Mouse (Mus musculus) liver, adult 2 months (tissue): Measurements from ENCODE around the gene Vamp4. TPM values are rescaled to one million over a fixed set of nuclear protein-coding genes. Genes with fewer than 3 reads are reported as not detected.

Source experiments
- DNase-seq: peaks from one replicate; pipeline ENCODE4 v3.0.0-alpha.2; 2011; ENCODE audit warnings: low read depth, low spot score; ENCODE audit errors: extremely low read depth
- H3K27ac ChIP-seq: fragments of 200-500 bp; replicated peaks from 2 replicates; pipeline ENCODE4 v1.5.1; 2012; ENCODE audit warnings: low read depth, mild to moderate bottlenecking, control low read depth, inconsistent platforms, low read length; ENCODE audit not compliant: insufficient read depth
- H3K27me3 ChIP-seq: fragments of 200-500 bp; 2 replicates; pipeline ENCODE4 v1.6.1; 2012; ENCODE audit warnings: mild to moderate bottlenecking, moderate library complexity, low read length, inconsistent platforms; ENCODE audit not compliant: control insufficient read depth, insufficient read depth
- H3K36me3 ChIP-seq: fragments of 200-500 bp; 2 replicates; pipeline ENCODE4 v1.6.1; 2012; ENCODE audit warnings: low read length, inconsistent platforms; ENCODE audit not compliant: control insufficient read depth, insufficient read depth
- H3K4me1 ChIP-seq: fragments of 200-500 bp; 2 replicates; pipeline ENCODE4 v1.6.1; 2011; ENCODE audit warnings: low read length; ENCODE audit not compliant: control insufficient read depth, insufficient read depth
- H3K4me3 ChIP-seq: fragments of 200-500 bp; 2 replicates; pipeline ENCODE4 v1.5.1; 2011; ENCODE audit warnings: low read depth, mild to moderate bottlenecking, control low read depth, low read length, moderate library complexity; ENCODE audit not compliant: insufficient read depth
- H3K79me2 ChIP-seq: fragments of 200-500 bp; 2 replicates; pipeline ENCODE4 v1.6.1; 2012; ENCODE audit warnings: inconsistent platforms, mild to moderate bottlenecking, low read length, moderate library complexity; ENCODE audit not compliant: control insufficient read depth, insufficient read depth
- H3K9ac ChIP-seq: fragments of 200-500 bp; 2 replicates; pipeline ENCODE4 v1.6.1; 2012; ENCODE audit warnings: low read depth, mild to moderate bottlenecking, control low read depth, inconsistent platforms, low read length
- CTCF ChIP-seq: fragments of 200-500 bp; IDR thresholded peaks from 2 replicates; pipeline ENCODE4 v1.5.1; 2011; ENCODE audit warnings: low read depth, low read length, control low read depth
- POLR2A ChIP-seq: fragments of 200-500 bp; IDR thresholded peaks from 2 replicates; pipeline ENCODE4 v1.6.1; 2011; ENCODE audit warnings: low read length, control low read depth; ENCODE audit not compliant: insufficient read depth; ENCODE audit errors: extremely low read depth
- WGBS: fragments of 180-500 bp; shearing (Covaris S2); methylation state at CpG from one replicate; pipeline ENCODE4 v1.1.7; 2018; 5-methylcytosine and 5-hydroxymethylcytosine counted together
- polyA plus RNA-seq: library from polyadenylated mRNA; depleted of rRNA; stranded (reverse); fragments of >200 nt; gene quantifications from 2 replicates; pipeline ENCODE4 v1.2.3, GENCODE M21; 2012
- total RNA-seq: library from RNA; depleted of rRNA; stranded (reverse); fragments of >200 nt; gene quantifications from 2 replicates; pipeline ENCODE4 v1.2.3, GENCODE M21; 2014

The Vamp4 gene
- total and polyA plus RNA-seq, 2 experiments = 4.5 to 14.6 TPM

DNA sequence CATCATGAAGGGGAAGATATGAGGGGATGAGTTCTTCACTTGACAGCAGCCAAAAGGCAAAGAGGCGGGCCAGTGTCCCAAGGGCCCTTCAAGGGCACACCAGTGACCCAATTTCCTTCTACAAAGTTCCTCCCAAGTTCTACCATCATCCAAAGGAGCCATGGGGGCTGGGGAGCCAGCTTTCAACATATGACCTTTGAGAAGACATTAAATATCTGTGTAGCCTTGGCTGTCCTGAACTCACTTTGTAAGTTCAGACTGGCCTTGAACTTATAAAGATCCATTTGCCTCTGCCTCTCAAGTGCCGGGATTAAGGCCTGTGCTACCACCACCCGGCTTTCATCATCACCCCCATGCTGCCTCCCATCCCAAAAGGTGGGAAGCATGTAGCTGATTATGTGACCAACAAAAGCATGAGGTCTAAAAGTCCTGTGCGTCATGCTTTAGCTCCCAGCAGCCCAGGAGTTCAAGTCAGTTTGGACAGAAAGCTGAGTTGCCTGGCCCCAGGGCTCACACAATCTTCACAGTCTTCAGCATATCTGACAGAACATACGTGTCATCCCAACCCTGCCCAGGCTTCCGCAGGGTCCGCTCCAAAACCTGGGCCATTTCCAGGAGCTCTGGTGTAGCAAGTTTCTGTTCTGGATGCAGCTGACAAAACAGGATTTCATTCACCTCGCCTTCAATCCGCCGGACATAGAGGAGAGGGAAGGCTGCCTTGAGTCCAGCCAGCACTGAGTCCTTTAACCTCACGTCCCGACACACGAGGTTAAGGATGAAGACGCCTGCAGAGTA lies 36.4 kb upstream of the Vamp4 start:
- Histone ChIP-seq H3K36me3 (peaks cover 36% of the 10 kb centered on the region), H3K27ac (no peak overlapping the region), H3K4me3 (no peak overlapping the region), H3K4me1 (no peaks in the 10 kb centered on the region), H3K79me2 (no peaks in the 10 kb centered on the region), H3K27me3 (no peaks in the 10 kb centered on the region), H3K9ac (no peak overlapping the region)
- DNase-seq = no peak
- TF ChIP-seq POLR2A = no peak
- TF ChIP-seq CTCF = no peak
- WGBS = 92% methylated on average over 14 of the region's 14 CpGs

DNA sequence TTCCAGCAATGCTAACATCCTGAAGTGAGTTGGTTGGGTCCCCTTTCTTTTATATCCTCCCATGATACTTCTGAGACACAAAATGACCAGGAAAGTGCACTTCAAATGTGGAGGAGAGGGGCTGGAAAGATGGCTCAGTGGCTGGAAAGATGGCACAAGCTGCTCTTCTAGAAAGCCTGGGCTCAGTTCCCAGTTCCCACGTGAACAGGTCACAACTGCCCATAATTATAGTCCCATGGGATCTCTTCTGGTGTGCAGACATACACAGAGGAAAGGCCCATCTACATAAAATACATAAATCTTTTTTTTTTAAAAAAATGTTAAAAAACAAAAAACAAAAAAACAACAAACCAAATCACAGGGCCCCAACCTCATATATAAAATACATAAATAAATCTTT lies 27.1 kb upstream of the Vamp4 start:
- no peak for DNase-seq
- 71% methylated on average over 1 of the region's 1 CpGs for WGBS
- Histone ChIP-seq H3K27ac (no peak overlapping the region), H3K27me3 (no peaks in the 10 kb centered on the region), H3K36me3 (peaks cover 25% of the 10 kb centered on the region), H3K79me2 (no peaks in the 10 kb centered on the region), H3K9ac (no peak overlapping the region), H3K4me3 (no peak overlapping the region), H3K4me1 (peaks cover 6% of the 10 kb centered on the region)
- TF ChIP-seq CTCF (no peak), POLR2A (no peak)

DNA sequence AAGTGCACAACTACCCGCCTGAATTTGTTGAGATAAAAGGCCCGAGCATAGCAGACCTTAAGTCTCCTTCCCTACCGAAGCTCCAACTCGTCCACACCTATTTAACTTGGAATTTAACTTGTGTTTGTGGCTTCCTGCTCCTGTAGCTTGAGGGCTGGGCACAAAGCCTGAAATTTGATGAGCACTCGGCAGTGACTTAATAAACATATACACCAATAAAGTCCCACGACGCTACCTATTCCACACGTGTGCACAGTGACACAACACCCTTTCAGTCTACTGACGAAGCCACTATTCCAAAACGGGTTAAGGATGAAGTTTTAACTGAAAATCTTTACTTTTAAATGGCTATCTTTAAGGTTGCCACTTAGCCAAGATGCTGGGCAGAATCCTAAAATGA lies 22.7 kb upstream of the Vamp4 start:
- Histone ChIP-seq H3K4me1 (peaks cover 6% of the 10 kb centered on the region), H3K4me3 (peak overlapping the region; percentile 26), H3K36me3 (no peaks in the 10 kb centered on the region; the same call in 1 of the 2 replicates), H3K9ac (peak overlapping the region; percentile 64), H3K79me2 (no peaks in the 10 kb centered on the region), H3K27me3 (no peaks in the 10 kb centered on the region), H3K27ac (no peak overlapping the region)
- TF ChIP-seq CTCF (no peak), POLR2A (no peak)
- no peak for DNase-seq
- WGBS = 3% methylated on average over 10 of the region's 10 CpGs

DNA sequence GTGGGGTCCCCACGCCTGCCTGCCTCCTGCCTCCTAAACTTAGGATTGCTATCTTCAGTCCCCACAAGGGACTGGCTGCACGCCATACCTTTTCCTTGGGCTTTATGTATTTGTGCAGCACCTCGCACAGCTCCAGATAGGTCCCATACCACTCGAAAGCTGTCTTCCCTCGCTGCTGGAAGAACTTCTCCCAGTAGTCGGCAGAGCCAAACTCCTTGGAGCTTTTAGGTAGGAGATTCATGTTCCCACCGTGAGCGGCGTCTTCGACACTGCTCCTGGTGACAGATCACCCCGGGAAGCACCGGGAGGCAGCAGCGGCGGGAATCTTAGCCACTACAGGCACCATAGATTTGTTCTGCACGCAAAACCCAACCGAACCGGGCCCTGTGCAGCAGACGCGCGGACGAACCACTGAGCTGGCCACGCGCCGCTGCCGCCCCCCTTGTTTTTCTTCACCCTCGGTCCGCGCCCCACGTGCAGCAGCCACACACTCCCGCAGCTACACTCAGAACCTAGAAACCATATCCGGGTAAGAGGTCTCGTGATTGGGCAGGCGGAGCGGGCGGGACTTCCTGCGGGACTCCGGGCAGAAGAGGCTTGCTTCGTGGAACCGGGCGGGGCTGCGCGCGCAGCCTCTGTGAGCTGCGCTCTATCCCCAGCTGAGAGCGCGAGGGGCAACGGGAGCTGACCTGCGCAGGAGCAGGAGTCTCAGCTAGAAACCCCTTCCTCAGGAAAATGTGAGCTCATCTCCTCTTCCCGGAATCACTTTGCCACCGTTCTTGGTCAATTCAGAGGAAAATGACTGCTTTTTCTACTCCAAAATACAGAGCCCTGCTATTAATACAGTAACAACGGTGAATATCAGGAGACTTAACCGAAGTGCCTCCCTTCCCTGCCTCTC lies 22.0 kb upstream of the Vamp4 start, which contains the start of gene Mettl13:
Gene Mettl13, minus strand, starts transcription at position 536 of the 901 bp plus-strand sequence.
- Histone ChIP-seq H3K79me2 (no peaks in the 10 kb centered on the region), H3K9ac (peak within 1 kb of the TSS; percentile 77), H3K27me3 (no peaks in the 10 kb centered on the region), H3K4me3 (peak within 1 kb of the TSS; percentile 66), H3K27ac (peak within 1 kb of the TSS; percentile 43), H3K4me1 (peaks cover 6% of the 10 kb centered on the region), H3K36me3 (no peaks in the 10 kb centered on the region; the same call in 1 of the 2 replicates)
- peak; percentile 88 for DNase-seq
- TF ChIP-seq CTCF (no peak), POLR2A (peak; percentile 79)
- under 1% methylated on average over 52 of the region's 52 CpGs for WGBS

DNA sequence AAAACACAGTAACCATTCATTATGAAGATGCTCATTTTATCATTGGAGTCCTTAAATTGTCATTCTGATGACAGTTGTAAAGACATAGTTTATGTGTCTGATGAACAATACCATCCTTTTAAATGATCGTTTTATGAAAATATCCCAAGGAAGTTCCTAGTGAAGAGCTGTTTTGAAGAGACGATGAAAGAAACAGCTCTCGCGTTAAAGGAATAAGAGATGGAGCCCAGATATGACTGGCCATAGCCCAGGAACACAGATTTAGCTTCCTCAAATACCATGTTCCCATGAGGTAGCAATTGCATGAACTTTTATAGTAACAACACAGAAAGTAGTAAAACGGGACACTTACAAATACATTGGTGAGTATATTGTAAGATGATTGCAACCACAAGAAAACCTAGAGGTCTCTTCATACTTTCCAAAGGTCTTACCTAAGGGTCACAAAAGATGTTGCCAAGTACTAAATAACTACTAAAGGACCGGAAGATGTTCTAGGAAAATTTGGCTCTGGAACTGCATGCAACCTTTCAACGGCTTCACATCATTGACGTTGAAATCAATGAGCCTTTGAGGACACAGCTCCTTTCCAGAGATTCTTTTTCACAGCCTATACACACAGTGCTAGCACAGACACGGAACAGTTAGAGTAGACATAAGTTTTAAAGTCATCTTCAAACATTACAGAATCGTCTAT lies 21.2 kb upstream of the Vamp4 start:
- Histone ChIP-seq H3K4me1 (peaks cover 6% of the 10 kb centered on the region), H3K27ac (no peak overlapping the region), H3K4me3 (peak overlapping the region; percentile 66; the same call in 1 of the 2 replicates), H3K36me3 (no peaks in the 10 kb centered on the region), H3K9ac (no peak overlapping the region), H3K79me2 (no peaks in the 10 kb centered on the region), H3K27me3 (no peaks in the 10 kb centered on the region)
- no peak for TF ChIP-seq POLR2A
- TF ChIP-seq CTCF = no peak
- DNase-seq = peak; percentile 51
- 37% methylated on average over 10 of the region's 10 CpGs for WGBS
